Mouse (Mus musculus) midbrain, embryonic 14.5 days (tissue): ENCODE measurements at regions not wholly inside any gene's neighbourhood (a gene's known extent, or its start where the extent isn't known, plus 50 kb on each side); places are given as distances from the start of the nearest gene placed in this dataset.

Experiments used
- ATAC-seq: fragments of 200-750 bp; cut with Nextera tagmentation; 2 replicates; pipeline ENCODE4 v1.8.0; 2017; ENCODE audit warnings: moderate number of reproducible peaks, moderate library complexity; ENCODE audit not compliant: low FRiP score, low TSS enrichment
- DNase-seq: peaks from one replicate; pipeline ENCODE4 v3.0.0-alpha.2; 2015
- H3K27ac ChIP-seq: fragments of 300-500 bp; sonication (generic); replicated peaks from 2 replicates; pipeline ENCODE4 v1.5.1; 2014; ENCODE audit warnings: mild to moderate bottlenecking, low read depth, low read length, moderate library complexity
- H3K27me3 ChIP-seq: fragments of 300-500 bp; sonication (generic); 2 replicates; pipeline ENCODE4 v1.6.1; 2014; ENCODE audit warnings: low read length, control low read depth, mixed read lengths; ENCODE audit not compliant: control insufficient read depth, insufficient read depth
- H3K36me3 ChIP-seq: fragments of 300-500 bp; sonication (generic); 2 replicates; pipeline ENCODE4 v1.6.1; 2014; ENCODE audit warnings: low read length, control low read depth; ENCODE audit not compliant: control insufficient read depth, insufficient read depth
- H3K4me1 ChIP-seq: fragments of 300-500 bp; sonication (generic); 2 replicates; pipeline ENCODE4 v1.6.1; 2014; ENCODE audit warnings: mild to moderate bottlenecking, antibody characterized with exemption, low read length, control low read depth; ENCODE audit not compliant: control insufficient read depth, insufficient read depth
- H3K4me2 ChIP-seq: fragments of 300-500 bp; sonication (generic); 2 replicates; pipeline ENCODE4 v1.6.1; 2014; ENCODE audit warnings: mild to moderate bottlenecking, low read length, moderate library complexity
- H3K4me3 ChIP-seq: fragments of 300-500 bp; sonication (generic); replicated peaks from 2 replicates; pipeline ENCODE4 v1.5.1; 2014; ENCODE audit warnings: low read depth, low read length
- H3K9ac ChIP-seq: fragments of 300-500 bp; sonication (generic); replicated peaks from 2 replicates; pipeline ENCODE4 v1.6.1; 2014; ENCODE audit warnings: mild to moderate bottlenecking, low read length, moderate library complexity
- H3K9me3 ChIP-seq: fragments of 300-500 bp; sonication (generic); 2 replicates; pipeline ENCODE4 v1.6.1; 2016; ENCODE audit warnings: low read length, control low read depth, mixed read lengths; ENCODE audit not compliant: control insufficient read depth
- WGBS: fragments of 180-500 bp; shearing (Covaris S2); extraction: QIAGEN DNeasy Blood & Tissue Kit; methylation state at CpG from one replicate; pipeline ENCODE4 v1.1.7; 2014; 5-methylcytosine and 5-hydroxymethylcytosine counted together

GRCm38 (mm10) chr5:148697631-148698368 lies 145.2 kb upstream of the Ubl3 start:
- 74% methylated on average over 22 of the region's 22 CpGs for WGBS
- no peak overlapping the region for H3K4me3 ChIP-seq
- H3K27me3 ChIP-seq: no peaks in the 10 kb centered on the region
- H3K4me2 ChIP-seq: no peak overlapping the region
- no peak overlapping the region for H3K27ac ChIP-seq
- H3K9me3 ChIP-seq: no peaks in the 10 kb centered on the region
- ATAC-seq: no peak
- peaks cover 3% of the 10 kb centered on the region; the same call in 1 of the 2 replicates for H3K4me1 ChIP-seq
- no peak overlapping the region for H3K9ac ChIP-seq
- DNase-seq: peak; percentile 55
- H3K36me3 ChIP-seq: no peaks in the 10 kb centered on the region

GRCm38 (mm10) chr5:148694352-148694751 lies 141.8 kb upstream of the Ubl3 start:
- DNase-seq (no peak), ATAC-seq (no peak)
- no peaks in the 10 kb centered on the region for H3K9me3 ChIP-seq
- no peaks in the 10 kb centered on the region for H3K27me3 ChIP-seq
- no peak overlapping the region for H3K27ac ChIP-seq
- peaks cover 3% of the 10 kb centered on the region; the same call in 1 of the 2 replicates for H3K4me1 ChIP-seq
- no peak overlapping the region for H3K9ac ChIP-seq
- WGBS: 74% methylated on average over 7 of the region's 7 CpGs
- H3K4me3 ChIP-seq: no peak overlapping the region
- H3K4me2 ChIP-seq: no peak overlapping the region
- H3K36me3 ChIP-seq: no peaks in the 10 kb centered on the region

- DNase-seq: no peak
- Histone ChIP-seq H3K27me3 (no peaks in the 10 kb centered on the region), H3K4me1 (no peaks in the 10 kb centered on the region), H3K4me2 (no peak overlapping the region), H3K9ac (no peak overlapping the region), H3K4me3 (no peak overlapping the region), H3K36me3 (no peaks in the 10 kb centered on the region), H3K9me3 (no peaks in the 10 kb centered on the region), H3K27ac (no peak overlapping the region)
- ATAC-seq: no peak
- 90% methylated on average over 7 of the region's 7 CpGs for WGBS
Measured at GRCm38 (mm10) chr5:148691486-148691885, 138.9 kb upstream of the Ubl3 start.

GRCm38 (mm10) chr5:148690823-148691197 lies 138.2 kb upstream of the Ubl3 start:
- peak overlapping the region; percentile 37; the same call in 1 of the 2 replicates for H3K27ac ChIP-seq
- ATAC-seq: no peak
- no peaks in the 10 kb centered on the region for H3K4me1 ChIP-seq

GRCm38 (mm10) chr5:148690158-148690822 lies 137.7 kb upstream of the Ubl3 start:
- DNase-seq: no peak
- H3K4me2 ChIP-seq: no peak overlapping the region
- H3K9me3 ChIP-seq: no peaks in the 10 kb centered on the region
- no peaks in the 10 kb centered on the region for H3K36me3 ChIP-seq
- no peak overlapping the region for H3K9ac ChIP-seq
- H3K4me1 ChIP-seq: no peaks in the 10 kb centered on the region
- ATAC-seq: no peak
- no peak overlapping the region; the same call in 1 of the 2 replicates for H3K27ac ChIP-seq
- H3K27me3 ChIP-seq: no peaks in the 10 kb centered on the region
- WGBS: 69% methylated on average over 7 of the region's 7 CpGs
- H3K4me3 ChIP-seq: no peak overlapping the region

More at GRCm38 (mm10) chr5:148690823-148691197, 138.2 kb upstream of the Ubl3 start:
- WGBS: 72% methylated on average over 8 of the region's 8 CpGs
- H3K9me3 ChIP-seq: no peaks in the 10 kb centered on the region
- H3K4me3 ChIP-seq: no peak overlapping the region
- H3K27me3 ChIP-seq: no peaks in the 10 kb centered on the region
- no peak overlapping the region for H3K9ac ChIP-seq
- DNase-seq: peak; percentile 32
- H3K36me3 ChIP-seq: no peaks in the 10 kb centered on the region
- H3K4me2 ChIP-seq: no peak overlapping the region

- no peak for ATAC-seq
- Histone ChIP-seq H3K27me3 (no peaks in the 10 kb centered on the region), H3K9me3 (no peaks in the 10 kb centered on the region), H3K9ac (no peak overlapping the region), H3K36me3 (no peaks in the 10 kb centered on the region), H3K4me2 (no peak overlapping the region), H3K27ac (no peak overlapping the region), H3K4me1 (no peaks in the 10 kb centered on the region), H3K4me3 (no peak overlapping the region)
- no peak for DNase-seq
- 80% methylated on average over 9 of the region's 9 CpGs for WGBS
Measured at GRCm38 (mm10) chr5:148689297-148689696, 136.7 kb upstream of the Ubl3 start.

- H3K4me2 ChIP-seq: no peak overlapping the region
- no peak overlapping the region for H3K9ac ChIP-seq
- no peaks in the 10 kb centered on the region for H3K27me3 ChIP-seq
- H3K9me3 ChIP-seq: no peaks in the 10 kb centered on the region
- DNase-seq (peak; percentile 67), ATAC-seq (peak; percentile 48; the same call in 1 of the 2 replicates)
- no peak overlapping the region for H3K4me3 ChIP-seq
- H3K27ac ChIP-seq: peak overlapping the region; percentile 27; the same call in 1 of the 2 replicates
- H3K4me1 ChIP-seq: no peaks in the 10 kb centered on the region
- WGBS: 58% methylated on average over 8 of the region's 8 CpGs
- H3K36me3 ChIP-seq: no peaks in the 10 kb centered on the region
Measured at GRCm38 (mm10) chr5:148688501-148688900, 135.9 kb upstream of the Ubl3 start.

GRCm38 (mm10) chr5:148687827-148688226 lies 135.2 kb upstream of the Ubl3 start:
- ATAC-seq (no peak), DNase-seq (no peak)
- Histone ChIP-seq H3K9ac (no peak overlapping the region), H3K27me3 (no peaks in the 10 kb centered on the region), H3K27ac (peak overlapping the region; percentile 27; the same call in 1 of the 2 replicates), H3K4me1 (no peaks in the 10 kb centered on the region), H3K36me3 (no peaks in the 10 kb centered on the region), H3K9me3 (no peaks in the 10 kb centered on the region), H3K4me3 (no peak overlapping the region), H3K4me2 (no peak overlapping the region)
- 68% methylated on average over 3 of the region's 3 CpGs for WGBS

GRCm38 (mm10) chr5:148684216-148684615 lies 131.6 kb upstream of the Ubl3 start:
- Histone ChIP-seq H3K9me3 (no peaks in the 10 kb centered on the region), H3K4me1 (no peaks in the 10 kb centered on the region), H3K36me3 (no peaks in the 10 kb centered on the region), H3K9ac (no peak overlapping the region), H3K4me3 (no peak overlapping the region), H3K27ac (no peak overlapping the region), H3K4me2 (no peak overlapping the region), H3K27me3 (no peaks in the 10 kb centered on the region)
- ATAC-seq (no peak), DNase-seq (no peak)
- WGBS: 82% methylated on average over 11 of the region's 11 CpGs
